Mouse (Mus musculus): ENCODE results near the gene Tkt.
"Not testable (repeated sequence)": the region's sequence is repeated elsewhere in the genome, so short reads cannot be mapped to it uniquely, and the experiment has no call there.

Gene Tkt

DNA sequence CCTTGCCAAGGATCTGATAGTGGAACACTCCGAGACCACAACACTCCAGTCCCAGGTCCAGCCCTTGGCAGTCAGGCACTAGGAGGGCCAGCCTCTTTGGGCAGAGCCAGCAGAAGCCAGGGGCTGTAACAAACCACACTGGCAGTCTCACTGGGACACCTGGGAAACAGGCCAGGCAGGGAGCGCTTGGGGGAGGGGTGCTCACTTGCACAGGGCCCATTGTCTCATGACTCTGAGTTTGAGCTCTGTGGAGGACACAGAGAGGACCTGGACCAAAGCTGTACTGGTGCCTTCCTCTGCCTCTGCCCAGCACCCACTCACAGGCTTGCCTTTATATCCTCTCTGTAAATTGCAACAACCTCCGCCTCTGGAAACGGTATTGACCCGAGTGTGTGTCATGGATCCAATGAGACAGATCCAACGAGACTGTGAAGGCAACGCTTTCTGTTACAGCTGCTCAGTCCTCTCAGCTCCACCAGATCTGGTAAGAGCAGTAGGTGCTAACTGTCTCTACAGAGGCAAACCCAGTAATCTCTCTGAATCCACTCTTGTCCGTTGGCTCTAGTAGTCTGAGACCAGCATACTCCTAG is at the start of gene Tkt:
TSS of gene Tkt (plus strand) at position 229 of the 590 bp plus-strand sequence.
- peak; percentile 34 for DNase-seq

DNA sequence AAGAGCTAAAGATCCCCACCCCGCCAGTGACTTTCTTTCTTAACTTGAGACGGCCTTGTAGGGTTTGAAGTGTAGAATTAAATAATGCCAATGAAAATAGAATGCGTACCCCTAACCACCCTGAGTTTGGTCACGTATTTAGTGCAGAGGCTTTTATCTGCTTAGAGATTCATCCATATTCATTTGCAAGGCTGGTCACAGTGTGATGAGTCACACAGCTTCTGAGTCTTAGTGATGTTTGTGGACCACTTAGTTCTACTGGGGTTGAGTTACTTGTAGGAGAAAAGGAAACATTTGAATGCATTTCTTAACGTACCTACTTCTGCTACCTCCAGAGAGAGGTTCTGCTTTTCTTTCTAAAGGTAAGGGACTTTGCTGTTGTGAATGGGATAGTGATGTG is 43.2 kb upstream of the Tkt start:
- DNase-seq = no peak

DNA sequence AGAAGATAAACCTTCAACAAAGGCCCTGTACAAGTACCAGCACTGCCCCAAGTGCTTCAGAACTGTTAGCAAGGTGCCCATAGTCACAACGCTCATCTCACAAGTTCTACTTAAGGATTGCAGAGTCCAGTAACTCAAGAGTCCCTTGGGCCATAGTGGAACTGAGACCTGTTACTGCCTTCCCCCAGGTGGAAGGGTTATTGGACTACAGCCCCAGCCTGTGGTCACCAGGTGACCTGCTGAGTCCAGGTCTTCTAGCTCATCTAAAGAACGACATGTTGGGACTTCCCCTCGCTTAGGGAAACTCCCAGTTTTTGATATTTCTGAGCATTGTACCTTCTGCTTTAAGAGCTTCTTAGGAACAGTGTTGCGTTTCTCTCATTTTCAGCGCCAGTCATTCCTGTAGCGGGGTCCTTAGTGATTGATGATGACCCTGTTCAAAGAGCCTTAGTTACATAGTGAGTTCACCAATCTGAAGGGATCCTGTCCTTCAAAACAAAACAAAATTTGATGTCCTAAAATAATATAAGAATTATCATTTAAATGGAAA is 37.9 kb upstream of the Tkt start:
- no peak for DNase-seq

DNA sequence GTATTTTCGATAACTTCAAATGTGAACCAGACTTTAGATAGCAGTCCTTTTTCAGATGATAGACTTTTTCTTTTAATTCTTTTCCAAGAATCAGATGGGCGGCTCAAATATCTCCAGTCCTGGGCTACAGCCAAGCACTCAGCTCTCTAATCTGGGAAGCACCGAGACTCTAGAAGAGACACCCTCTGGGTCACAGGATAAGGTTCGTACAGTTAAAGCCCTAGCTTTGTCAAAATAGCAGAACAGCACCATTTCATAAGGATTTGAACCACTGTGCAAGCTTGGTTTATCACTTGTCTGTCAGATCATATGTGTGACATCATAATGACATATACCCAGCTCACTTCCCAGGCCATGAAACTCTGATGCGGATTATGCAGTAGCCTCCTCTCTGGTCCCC is 35.3 kb upstream of the Tkt start:
- DNase-seq = no peak

DNA sequence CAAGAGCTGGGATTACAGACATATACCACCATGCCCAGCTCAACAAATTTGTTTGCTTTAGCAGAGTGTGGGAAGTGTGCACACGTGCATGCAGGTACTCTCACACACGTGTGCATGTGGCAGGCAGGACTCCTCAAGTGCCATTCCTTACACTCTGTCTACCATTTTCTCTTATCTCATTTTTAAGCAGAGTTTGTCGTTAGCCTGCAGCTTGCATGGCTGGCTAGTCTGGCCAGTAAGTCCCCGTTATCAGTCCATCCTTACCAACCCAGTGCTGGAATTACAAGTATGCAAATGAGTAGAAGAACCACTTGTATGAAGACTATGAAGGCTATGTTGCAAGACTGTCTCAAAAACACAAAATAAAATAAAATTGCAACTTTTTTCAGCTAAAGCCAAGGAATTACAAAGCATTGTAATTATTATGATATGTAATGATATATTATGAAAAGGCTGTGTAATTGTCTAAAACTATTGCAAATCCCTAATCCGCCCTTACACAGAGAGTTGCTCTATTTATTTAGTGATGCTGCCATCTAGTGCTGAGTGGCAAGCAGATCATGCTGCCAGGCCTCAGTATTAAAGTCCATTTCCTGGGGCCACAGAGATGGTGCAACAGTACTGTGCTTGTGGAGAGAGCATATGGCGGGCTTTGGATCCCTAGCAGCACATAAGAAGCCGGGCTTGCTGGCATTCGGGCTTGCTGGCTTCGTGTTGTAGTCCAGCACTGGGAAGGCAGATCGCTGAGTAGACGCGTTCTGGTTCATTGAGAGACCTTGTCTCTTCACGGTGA is 32.0 kb upstream of the Tkt start:
- DNase-seq = peak; percentile 41

DNA sequence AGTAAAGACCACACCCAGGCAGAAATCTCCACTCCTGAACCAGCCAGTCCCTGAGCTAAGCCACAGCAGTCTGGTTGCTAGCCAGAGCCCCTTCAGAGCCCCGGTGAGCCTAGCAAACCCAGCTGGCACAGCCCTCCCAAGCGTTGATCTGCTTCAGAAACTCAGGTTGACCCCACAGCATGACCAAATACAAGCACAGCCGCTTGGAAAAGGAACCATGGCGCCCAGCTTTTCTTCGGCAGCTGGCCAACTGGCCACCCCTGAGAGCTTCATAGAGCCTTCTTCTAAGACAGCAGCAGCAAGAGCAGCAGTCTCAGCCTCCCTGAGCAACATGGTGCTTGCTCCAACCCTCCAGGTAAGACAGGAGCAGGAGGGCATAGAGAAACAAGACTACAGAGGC is 28.8 kb upstream of the Tkt start:
- no peak for DNase-seq

DNA sequence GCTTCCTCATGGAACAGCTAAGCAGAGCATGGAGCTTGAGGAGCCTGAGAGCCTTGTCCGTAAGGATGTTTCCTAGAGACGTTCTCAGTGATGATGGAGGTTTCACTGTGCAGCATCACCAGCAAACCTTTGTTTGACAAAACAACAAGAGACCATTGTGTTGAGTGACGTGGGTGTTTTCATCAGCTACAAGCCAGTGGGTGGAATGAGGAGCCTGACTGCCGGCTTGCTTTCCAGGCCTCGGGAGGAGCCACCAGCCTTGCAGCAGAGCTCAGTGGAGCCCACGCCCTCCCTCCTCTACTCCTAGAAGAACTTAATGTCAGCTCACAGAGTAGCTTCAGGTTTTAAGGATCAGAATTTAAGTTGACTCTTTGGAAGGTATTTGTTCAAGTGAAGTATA is 24.8 kb upstream of the Tkt start:
- DNase-seq = no peak

DNA sequence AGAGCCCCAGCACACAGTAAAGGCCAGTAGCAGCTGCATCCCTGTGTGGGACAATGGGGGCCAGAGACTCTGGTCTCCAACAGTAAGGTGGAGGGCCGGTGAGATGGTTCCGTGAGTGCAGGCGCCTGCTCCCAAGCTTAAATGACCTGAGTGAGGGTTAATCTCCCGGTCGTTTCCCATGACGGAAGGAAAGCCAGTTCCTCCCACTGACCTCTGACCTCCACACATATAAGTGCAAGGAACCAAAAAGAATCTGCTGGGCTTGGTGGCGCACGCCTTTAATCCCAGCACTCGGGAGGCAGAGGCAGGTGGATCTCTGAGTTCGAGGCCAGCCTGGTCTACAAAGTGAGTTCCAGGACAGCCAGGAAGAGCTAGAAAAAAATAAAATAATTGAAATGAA is 19.8 kb upstream of the Tkt start:
- DNase-seq = no peak

DNA sequence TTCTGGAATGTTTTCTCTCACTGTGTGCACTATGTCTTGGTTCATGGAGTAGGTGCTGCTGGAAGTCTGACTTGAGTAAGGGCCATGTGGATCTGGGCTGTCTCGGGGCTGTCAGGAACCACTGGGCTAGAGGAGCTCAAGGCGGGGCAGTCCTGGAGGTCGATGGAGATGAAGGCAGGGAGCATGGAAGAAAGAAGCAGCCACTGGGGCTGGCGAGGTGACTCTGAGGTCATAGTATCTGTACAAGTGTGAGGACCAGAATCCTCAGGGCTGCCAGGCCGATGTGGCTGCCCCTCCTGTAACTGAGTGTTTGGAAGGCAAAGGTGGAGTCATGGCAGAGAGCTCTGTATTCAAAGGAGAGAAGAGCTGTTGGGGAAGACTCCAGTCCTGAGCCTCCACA is 19.2 kb upstream of the Tkt start:
- DNase-seq = no peak

DNA sequence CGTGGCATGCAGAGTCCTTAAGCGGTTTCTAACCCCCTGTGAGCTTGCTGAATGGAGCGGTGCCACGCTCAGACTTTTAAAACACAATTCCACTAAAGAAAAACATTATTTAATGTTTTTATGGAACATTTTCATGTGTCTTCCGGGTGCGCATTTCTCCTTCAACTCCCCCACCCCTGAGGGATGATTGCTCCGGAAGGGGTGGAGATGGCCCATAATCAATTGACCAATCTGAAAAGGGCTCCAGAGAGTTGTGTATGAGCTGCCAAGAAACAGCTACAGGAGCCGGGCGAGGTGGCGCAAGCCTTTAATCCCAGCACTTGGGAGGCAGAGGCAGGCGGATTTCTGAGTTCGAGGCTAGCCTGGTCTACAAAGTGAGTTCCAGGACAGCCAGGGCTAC is 18.7 kb upstream of the Tkt start:
- DNase-seq = no peak

DNA sequence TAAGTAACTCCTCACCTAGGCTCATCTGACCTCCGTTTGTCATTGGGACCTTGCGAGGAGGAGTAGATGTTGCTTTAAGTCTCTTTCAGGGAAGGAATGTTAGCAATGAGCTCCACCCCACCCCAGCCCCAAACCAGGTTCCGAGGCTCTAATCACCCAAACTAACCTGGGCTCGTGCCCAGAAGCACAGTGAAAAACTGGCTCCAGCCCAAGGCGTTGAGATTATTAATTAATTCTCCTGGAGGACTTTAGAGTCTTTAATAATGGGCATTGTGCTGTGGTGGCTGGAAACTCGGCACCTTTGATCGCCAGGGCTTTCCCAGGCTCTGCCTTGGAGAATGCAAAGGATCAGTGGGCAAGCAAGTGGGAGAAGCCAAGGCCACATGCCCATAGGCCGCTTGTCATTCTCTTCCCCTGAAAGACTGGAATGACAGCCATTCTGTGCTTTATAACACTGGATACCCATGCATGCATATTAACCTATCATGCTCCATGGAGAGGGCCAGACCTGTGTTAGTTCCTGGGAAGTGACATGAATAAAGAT is 17.4 kb upstream of the Tkt start:
- DNase-seq = no peak

DNA sequence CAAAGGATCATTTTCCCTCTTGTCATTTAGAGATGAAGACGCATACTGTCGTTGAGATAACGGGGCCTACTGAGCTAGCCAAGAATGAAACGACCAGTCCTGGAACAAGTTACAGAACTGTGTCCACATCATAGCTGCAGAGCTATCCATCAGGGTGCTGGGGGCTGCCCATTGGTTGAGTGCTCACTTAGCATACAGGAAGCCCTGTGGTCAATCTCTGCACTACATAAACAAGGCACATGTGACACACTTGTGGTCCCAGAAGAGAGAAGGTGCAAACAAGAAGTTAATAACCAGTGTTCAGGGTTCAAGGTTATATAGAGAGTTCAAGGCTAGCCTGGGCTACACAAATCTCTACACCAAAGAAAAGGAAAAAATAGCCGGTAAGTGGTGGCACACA is 16.7 kb upstream of the Tkt start:
- DNase-seq = no peak

DNA sequence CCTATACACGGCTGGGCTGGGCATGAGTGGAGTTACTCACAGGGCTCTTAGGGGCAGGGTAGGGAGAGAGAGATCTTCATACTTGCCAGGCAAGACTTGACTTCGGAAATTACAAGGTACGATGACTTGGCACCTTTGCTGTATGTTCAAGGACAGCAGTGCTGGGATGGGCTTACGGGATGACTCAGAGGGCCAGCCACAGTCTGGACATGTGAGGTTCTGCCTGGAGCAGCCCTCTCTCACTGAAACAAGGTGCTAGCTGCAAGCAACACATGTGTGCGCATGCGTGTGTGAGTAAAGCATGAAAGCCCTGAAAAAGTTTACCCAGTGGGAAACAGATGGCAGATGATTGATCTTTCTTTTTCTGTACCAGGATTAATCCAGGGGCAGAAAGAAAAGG is 16.3 kb upstream of the Tkt start:
- no peak for DNase-seq

DNA sequence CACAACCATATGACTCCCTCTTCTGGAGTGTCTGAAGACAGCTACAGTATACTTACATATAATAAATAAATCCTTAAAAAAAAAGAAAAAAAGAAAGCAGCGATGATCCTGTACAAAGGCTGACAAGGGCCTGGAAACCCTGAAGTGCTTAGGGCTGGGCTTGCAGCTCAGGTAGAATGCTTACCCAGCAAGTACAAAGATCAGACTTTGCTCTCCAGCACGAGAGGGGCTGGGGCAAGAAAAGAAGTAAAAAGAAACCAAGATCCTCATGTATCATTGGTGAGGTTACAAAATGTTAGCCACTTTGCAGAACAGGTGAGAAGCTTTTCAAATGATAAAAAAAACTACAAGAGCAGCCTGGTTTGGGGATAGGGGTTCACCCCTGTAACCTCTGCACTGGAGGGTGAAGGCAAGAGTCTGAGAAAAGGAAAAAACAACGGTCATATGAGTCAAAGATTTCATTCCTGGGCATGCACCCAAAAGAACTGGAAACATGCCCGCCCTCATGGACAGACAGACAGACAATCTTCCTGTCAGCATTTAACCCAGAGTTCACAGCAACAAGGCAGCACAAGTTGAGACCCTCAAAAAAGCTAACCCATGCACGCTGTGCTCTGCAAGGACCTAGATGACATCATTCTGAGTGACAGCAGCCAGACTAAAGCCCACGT is 14.2 kb upstream of the Tkt start:
- no peak for DNase-seq

DNA sequence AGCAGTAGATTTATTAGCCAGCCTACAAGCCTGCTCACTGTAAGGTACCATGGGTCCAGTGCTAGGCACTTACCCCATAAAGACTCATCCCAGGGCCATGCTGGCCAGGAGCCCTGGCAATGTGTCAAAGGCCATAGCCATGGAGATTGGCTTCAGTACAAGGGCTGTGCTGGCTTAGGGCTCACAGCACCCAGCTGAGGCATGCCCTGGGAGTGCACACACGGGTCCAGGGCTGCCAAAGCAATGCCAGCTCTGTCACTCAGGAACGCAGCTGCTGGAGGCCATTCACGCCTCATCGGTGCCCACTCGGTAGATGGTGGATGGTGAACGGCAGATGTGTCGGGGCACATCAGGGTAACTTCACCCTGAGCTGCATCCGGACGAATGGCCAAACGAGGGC is 6.6 kb upstream of the Tkt start:
- no peak for DNase-seq

DNA sequence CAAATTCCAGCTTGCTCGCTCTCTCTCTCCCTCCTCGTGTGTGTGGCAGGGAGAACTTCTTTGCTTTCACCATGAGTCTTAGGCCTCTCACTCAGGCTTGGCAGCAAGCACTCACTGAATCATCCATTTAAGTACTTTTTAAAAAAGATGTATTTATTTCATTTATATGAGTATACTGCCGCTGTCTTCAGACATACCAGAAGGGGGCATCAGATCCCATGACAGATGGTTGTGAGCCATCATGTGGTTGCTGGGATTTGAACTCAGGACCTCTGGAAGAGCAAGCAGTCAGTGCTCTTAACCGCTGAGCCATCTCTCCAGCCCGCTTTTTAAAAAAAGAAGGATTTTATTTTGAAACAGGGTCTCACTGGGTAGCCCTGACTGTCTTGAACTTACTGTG is 4.8 kb upstream of the Tkt start:
- not testable (repeated sequence) for DNase-seq

DNA sequence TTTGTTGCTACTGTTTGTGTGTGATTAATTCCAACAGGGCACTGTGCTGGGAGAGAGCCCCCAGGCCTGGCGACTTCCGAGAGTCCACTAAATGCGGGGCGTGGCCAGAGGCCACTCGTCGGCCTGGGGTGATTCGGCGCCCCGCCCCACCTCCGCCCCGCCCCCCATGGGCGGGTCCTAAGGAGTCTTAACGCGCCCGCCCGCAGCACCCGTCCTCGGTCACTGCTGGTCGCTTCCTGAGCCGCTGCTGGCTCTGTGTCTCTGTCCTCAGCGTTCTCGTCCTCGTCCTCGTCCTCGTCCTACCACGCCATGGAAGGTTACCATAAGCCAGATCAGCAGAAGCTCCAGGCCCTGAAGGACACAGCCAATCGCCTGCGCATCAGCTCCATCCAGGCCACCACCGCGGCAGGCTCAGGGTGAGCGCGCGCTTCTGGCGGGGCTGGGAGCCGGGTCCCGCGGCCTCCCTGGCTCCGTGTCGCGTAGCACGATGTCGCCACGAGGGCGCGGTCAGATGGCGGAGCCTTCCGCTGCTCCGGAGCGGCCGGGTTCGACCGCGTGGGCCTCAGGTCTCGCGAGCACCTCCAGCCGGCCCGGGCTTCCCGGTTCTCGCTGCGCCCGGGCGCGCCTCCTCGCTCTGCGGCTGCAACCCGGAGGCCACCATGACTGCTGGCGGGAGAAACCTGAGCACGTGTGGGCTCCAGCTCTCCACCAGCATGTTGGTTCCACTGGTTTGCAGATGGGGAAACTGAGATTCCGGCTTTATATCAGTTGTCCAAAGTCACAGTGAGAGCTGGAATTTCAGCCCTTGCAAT is 1.0 kb downstream of the Tkt start:
- peak; percentile 99 for DNase-seq

DNA sequence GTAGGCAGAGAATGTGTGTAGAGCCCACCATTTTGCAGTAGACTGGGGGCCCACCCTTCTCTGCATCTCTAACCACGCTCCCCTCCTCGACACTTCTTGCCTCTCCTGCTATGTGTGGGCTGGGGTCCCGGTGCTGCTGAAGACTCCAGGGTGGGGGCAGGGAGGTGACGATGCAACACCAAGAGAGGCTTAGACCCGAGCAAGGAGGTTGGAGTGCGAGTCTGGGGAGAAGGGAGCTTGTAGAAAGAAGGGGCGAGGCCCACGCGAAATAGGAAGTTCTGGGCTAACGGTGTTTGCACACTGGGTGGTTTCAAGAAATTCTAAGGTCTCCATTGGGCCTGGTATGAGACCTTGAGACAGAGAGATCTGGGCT is 1.6 kb downstream of the Tkt start:
- peak; percentile 41 for DNase-seq

DNA sequence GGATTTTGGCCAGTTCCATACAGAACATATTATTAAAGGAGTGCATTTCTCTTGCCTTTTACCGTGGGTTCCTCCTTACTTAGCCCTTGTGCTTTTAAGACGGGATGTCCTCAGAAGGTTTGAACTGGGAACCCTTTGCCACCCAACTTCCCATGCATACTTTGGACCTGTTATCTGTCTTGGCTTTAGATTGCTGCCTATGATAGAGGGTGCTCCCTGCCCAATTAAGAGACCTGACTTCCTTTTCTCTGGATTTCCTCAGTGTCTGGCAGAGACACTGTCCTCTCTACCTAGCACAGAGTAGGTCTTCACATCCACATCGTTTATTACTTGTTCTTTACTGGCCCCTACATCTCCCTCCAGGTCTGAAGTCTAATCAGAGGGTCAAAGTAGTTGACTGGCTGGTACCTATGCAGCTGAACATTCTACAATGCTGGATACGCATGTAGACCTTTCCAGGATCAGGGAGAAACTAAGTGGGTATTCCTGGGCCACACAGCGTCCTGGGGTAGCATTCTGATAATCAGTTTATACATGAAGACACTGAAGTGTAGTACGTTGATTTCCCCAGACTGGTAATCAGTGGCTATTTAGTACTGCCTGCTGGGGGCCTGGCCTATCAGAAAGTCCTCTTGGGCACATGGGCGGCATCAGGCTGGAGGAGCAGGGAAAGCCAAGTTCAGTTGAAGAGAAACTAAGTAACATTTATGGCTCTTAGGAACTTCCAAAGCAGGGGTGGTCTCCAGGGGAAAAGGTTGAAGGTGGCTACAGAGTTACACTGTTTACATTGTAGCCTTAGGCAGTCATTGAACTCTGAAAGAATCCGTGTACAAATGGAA is 2.3 kb downstream of the Tkt start:
- no peak for DNase-seq

DNA sequence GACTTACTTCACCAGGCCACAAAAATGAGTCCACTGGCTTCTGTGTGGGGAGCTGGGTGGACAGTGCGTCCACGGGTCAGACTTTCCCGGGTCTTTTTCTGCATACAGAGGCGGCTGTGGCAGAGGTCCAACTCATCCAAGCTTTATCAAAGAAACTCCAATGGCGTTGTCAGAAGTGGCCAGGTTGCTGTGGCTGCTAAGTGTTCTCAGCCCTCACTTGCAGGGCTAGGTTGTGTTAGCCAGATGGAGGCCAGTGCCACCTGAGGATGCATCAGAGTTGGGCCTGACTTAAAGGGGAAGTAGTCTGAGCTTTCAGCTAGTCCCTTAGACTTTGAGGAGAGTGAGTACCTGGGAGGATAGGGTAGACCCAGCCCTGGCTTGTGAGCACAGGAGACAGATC is 3.4 kb downstream of the Tkt start:
- DNase-seq = no peak

DNA sequence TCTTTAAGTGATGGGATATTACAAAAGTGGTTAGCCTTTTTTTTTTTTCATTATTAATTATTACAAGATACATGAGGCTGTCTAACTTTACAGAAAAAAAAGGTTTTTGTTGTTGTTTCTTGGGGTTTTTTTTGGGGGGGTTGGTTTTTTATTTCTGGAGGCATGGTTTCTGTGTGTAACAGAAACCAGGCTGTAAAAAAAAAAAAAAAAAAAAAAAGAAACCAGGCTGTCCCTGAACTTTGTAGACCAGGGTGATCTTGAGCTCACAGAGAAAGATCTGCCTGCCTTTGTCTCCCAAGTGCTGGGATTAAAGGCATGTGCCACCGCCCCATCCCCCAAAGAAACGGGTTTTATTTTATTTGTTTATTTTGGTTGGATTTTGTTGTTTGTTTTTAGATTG is 3.8 kb downstream of the Tkt start:
- no peak for DNase-seq

DNA sequence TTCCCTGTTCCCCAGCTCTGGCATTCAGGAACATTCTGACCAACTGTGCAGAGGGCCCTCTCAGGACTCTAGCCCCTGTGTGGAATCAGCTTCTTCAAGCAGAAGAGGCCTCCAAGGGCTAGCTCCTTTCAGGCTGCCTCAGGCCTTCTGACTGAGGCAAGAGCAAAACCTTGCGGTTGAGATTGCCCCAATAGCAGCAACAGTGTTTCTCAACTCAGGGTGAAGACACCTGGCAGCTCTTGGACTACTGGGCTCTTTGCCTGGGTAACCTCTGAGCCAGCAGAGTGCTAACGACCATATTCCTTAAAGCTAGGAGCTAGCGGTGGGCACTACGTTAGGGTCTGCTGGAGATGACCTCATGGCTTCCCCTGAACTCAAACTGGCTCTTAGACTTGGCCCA is 5.0 kb downstream of the Tkt start:
- no peak for DNase-seq
